Mouse (Mus musculus) ES-Bruce4 (cell line): Measurements from ENCODE around the gene Otud7a. TPM values are rescaled to one million over a fixed set of nuclear protein-coding genes. Genes with fewer than 3 reads are reported as not detected.

Experiments
- H3K27ac ChIP-seq: 2 replicates; pipeline ENCODE4 v1.5.1; 2012; ENCODE audit warnings: low read length, inconsistent platforms; ENCODE audit not compliant: insufficient read depth
- H3K27me3 ChIP-seq: 2 replicates; pipeline ENCODE4 v1.6.1; 2012; ENCODE audit warnings: mild to moderate bottlenecking, low read length, inconsistent platforms; ENCODE audit not compliant: control insufficient read depth, poor library complexity, insufficient read depth, severe bottlenecking
- H3K36me3 ChIP-seq: 2 replicates; pipeline ENCODE4 v1.6.1; 2012; ENCODE audit warnings: inconsistent platforms, mild to moderate bottlenecking, low read length, moderate library complexity; ENCODE audit not compliant: control insufficient read depth, poor library complexity, insufficient read depth, severe bottlenecking
- H3K4me1 ChIP-seq: one replicate; pipeline ENCODE4 v1.8.1; 2011; ENCODE audit warnings: low read length; ENCODE audit not compliant: control insufficient read depth, insufficient read depth
- H3K4me3 ChIP-seq: 2 replicates; pipeline ENCODE4 v1.5.1; 2011; ENCODE audit warnings: low read depth, mild to moderate bottlenecking, low read length
- H3K9ac ChIP-seq: 2 replicates; pipeline ENCODE4 v1.6.1; 2012; ENCODE audit warnings: low read depth, mild to moderate bottlenecking, inconsistent platforms; ENCODE audit not compliant: poor library complexity, severe bottlenecking
- H3K9me3 ChIP-seq: replicated peaks from 2 replicates; pipeline ENCODE4 v1.6.1; 2012; ENCODE audit warnings: mild to moderate bottlenecking, low read length, inconsistent platforms; ENCODE audit not compliant: control insufficient read depth, poor library complexity, insufficient read depth, severe bottlenecking
- CTCF ChIP-seq: IDR thresholded peaks from one replicate; pipeline ENCODE4 v1.8.1; 2011; ENCODE audit warnings: low read depth, low read length
- EP300 ChIP-seq: IDR thresholded peaks from 2 replicates; pipeline ENCODE4 v1.6.1; 2011; ENCODE audit warnings: low read depth, low read length; ENCODE audit not compliant: insufficient read depth
- POLR2A ChIP-seq: IDR thresholded peaks from one replicate; pipeline ENCODE4 v1.8.1; 2011; ENCODE audit warnings: low read length; ENCODE audit not compliant: insufficient read depth
- polyA plus RNA-seq: library from polyadenylated mRNA; stranded (reverse); fragments of >200 nt; gene quantifications from 2 replicates; pipeline ENCODE4 v1.2.4, GENCODE M21; 2011; ENCODE audit warnings: low read depth; ENCODE audit not compliant: missing spikeins, insufficient read depth, insufficient read length

Gene Otud7a
- polyA plus RNA-seq, 1 experiment: 1.0 TPM

DNA sequence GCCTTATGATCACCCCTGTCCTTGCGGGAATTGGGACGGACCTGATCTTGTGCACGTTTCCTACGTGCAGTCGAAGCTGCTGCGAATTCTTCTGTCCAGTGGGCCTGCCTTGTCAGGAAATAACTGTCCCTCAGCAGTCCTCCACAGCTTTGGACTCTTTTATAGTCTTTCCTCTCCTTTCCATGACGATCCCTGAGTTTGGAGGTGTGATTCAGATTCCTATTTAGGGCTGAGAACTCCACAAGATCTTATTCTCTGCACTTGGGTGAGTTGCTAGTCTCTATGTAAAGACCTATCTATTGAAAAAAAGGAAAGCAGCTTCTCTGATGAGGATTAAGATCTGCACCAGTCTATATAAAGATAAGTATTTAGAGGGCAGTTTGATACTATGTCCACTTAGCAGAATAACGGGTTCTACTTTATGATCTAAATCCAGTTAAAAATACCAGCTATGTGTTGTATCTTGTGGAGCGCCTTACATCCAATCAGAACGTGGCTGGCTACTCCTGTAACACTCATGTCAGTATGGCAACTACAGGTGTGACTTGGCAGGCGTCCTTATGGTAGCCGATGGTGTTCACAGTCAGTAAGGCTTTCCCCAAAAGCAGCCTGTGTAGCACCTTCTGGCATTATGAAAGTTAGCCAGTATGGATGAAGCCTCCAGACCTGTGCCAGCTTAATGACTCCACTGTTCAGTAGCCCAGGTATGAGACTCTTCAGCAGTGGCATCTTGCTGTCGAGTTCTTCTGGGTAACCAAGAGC, 274.8 kb downstream of the Otud7a start:
- Histone ChIP-seq H3K36me3 (no peaks in the 10 kb centered on the region), H3K4me1 (no peaks in the 10 kb centered on the region), H3K9ac (no peak overlapping the region), H3K9me3 (no peaks in the 10 kb centered on the region; the same call in 1 of the 2 replicates), H3K27me3 (no peaks in the 10 kb centered on the region), H3K27ac (no peak overlapping the region), H3K4me3 (no peak overlapping the region)
- TF ChIP-seq POLR2A (no peak), EP300 (no peak)

- Histone ChIP-seq H3K9me3 (no peaks in the 10 kb centered on the region; the same call in 1 of the 2 replicates), H3K9ac (no peak overlapping the region), H3K27ac (no peak overlapping the region), H3K36me3 (no peaks in the 10 kb centered on the region), H3K27me3 (no peaks in the 10 kb centered on the region), H3K4me1 (no peaks in the 10 kb centered on the region), H3K4me3 (no peak overlapping the region)
- TF ChIP-seq EP300 (no peak), POLR2A (no peak), CTCF (no peak)
Observed at GRCm38 (mm10) chr7:63720682-63721081, 276.1 kb downstream of the Otud7a start.

DNA sequence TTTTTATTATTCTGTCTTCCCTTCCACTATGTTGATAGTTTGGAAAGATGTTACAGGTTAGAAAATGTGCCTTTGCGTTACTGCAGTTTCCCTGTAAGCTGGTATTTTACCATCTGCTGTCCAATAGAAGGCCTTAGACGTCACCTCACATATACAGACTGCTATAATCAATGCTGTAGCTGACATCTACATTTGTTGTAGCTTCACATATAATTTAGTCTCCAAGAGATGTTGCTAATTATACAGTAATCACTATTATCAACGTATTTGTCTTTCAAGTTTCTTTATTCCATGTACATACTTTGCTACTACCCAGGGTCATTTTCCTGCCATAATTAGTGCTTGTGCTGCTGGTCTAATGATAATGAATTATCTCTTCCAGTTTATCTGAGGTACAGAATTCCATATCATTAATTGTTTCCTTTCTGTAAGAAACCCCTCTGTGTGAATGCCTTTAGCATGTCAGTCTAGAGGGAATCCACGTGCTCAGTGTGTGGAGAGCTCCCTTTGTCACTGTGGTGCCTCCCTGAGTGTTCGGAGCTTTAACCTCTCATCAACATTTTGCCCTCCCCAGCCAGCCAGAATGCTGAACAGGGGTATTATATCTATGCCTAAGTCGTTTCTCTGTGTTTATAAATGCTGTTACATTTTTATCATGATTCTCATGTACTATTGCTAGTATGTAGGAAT, 280.6 kb downstream of the Otud7a start:
- TF ChIP-seq CTCF (no peak), EP300 (no peak), POLR2A (no peak)
- no peaks in the 10 kb centered on the region for H3K36me3 ChIP-seq
- H3K27ac ChIP-seq: no peak overlapping the region
- no peak overlapping the region for H3K9ac ChIP-seq
- H3K4me1 ChIP-seq: no peaks in the 10 kb centered on the region
- no peaks in the 10 kb centered on the region for H3K27me3 ChIP-seq
- no peak overlapping the region for H3K4me3 ChIP-seq
- no peaks in the 10 kb centered on the region; the same call in 1 of the 2 replicates for H3K9me3 ChIP-seq

- Histone ChIP-seq H3K9me3 (no peaks in the 10 kb centered on the region), H3K27me3 (no peaks in the 10 kb centered on the region), H3K4me3 (no peak overlapping the region), H3K4me1 (no peaks in the 10 kb centered on the region), H3K9ac (no peak overlapping the region), H3K36me3 (no peaks in the 10 kb centered on the region), H3K27ac (no peak overlapping the region)
- no peak for TF ChIP-seq CTCF
- TF ChIP-seq POLR2A: no peak
- no peak for TF ChIP-seq EP300
Observed at GRCm38 (mm10) chr7:63729605-63730004, 285.1 kb downstream of the Otud7a start.

GRCm38 (mm10) chr7:63730012-63730411, 285.5 kb downstream of the Otud7a start:
- no peak overlapping the region for H3K4me3 ChIP-seq
- TF ChIP-seq CTCF (no peak), EP300 (no peak), POLR2A (no peak)
- no peak overlapping the region for H3K9ac ChIP-seq
- no peaks in the 10 kb centered on the region for H3K9me3 ChIP-seq
- H3K4me1 ChIP-seq: no peaks in the 10 kb centered on the region
- H3K27ac ChIP-seq: no peak overlapping the region
- no peaks in the 10 kb centered on the region for H3K36me3 ChIP-seq
- H3K27me3 ChIP-seq: no peaks in the 10 kb centered on the region

GRCm38 (mm10) chr7:63737725-63738124, 293.2 kb downstream of the Otud7a start:
- TF ChIP-seq EP300 (no peak), CTCF (peak; percentile 67)
- no peaks in the 10 kb centered on the region for H3K27me3 ChIP-seq
- no peaks in the 10 kb centered on the region for H3K4me1 ChIP-seq
- H3K4me3 ChIP-seq: no peak overlapping the region
- H3K27ac ChIP-seq: no peak overlapping the region
- H3K36me3 ChIP-seq: no peaks in the 10 kb centered on the region
- H3K9me3 ChIP-seq: no peaks in the 10 kb centered on the region
- no peak overlapping the region for H3K9ac ChIP-seq
